Mouse (Mus musculus) embryonic facial prominence, embryonic 15.5 days (tissue): ENCODE data around the gene Pdlim4. TPM values are rescaled to one million over a fixed set of nuclear protein-coding genes. Genes with fewer than 3 reads are reported as not detected.

Experiments
- ATAC-seq: fragments of 200-750 bp; cut with Nextera tagmentation; 2 replicates; pipeline ENCODE4 v1.8.0; 2017; ENCODE audit warnings: low read depth, moderate TSS enrichment; ENCODE audit not compliant: insufficient number of reproducible peaks, low FRiP score, low TSS enrichment
- H3K27ac ChIP-seq: fragments of 300-500 bp; sonication (generic); replicated peaks from 2 replicates; pipeline ENCODE4 v1.5.1; 2015; ENCODE audit warnings: mild to moderate bottlenecking, inconsistent platforms
- H3K27me3 ChIP-seq: fragments of 300-500 bp; sonication (generic); 2 replicates; pipeline ENCODE4 v1.6.1; 2015; ENCODE audit warnings: inconsistent platforms
- H3K36me3 ChIP-seq: fragments of 300-500 bp; sonication (generic); 2 replicates; pipeline ENCODE4 v1.6.1; 2015; ENCODE audit warnings: mild to moderate bottlenecking, inconsistent platforms
- H3K4me1 ChIP-seq: fragments of 300-500 bp; sonication (generic); 2 replicates; pipeline ENCODE4 v1.6.1; 2015; ENCODE audit warnings: inconsistent platforms
- H3K4me2 ChIP-seq: fragments of 300-500 bp; sonication (generic); replicated peaks from 2 replicates; pipeline ENCODE4 v1.6.1; 2015; ENCODE audit warnings: mild to moderate bottlenecking, inconsistent platforms
- H3K4me3 ChIP-seq: fragments of 300-500 bp; sonication (generic); replicated peaks from 2 replicates; pipeline ENCODE4 v1.5.1; 2015; ENCODE audit warnings: mild to moderate bottlenecking, inconsistent platforms
- H3K9ac ChIP-seq: fragments of 300-500 bp; sonication (generic); 2 replicates; pipeline ENCODE4 v1.6.1; 2015; ENCODE audit warnings: inconsistent platforms
- H3K9me3 ChIP-seq: fragments of 300-500 bp; sonication (generic); replicated peaks from 2 replicates; pipeline ENCODE4 v1.6.1; 2016; ENCODE audit warnings: inconsistent platforms
- WGBS: fragments of 180-500 bp; shearing (Covaris S2); methylation state at CpG from one replicate; pipeline ENCODE4 v1.1.7; 2015; 5-methylcytosine and 5-hydroxymethylcytosine counted together
- polyA plus RNA-seq: library from polyadenylated mRNA; unstranded; fragments of >200 nt; fragmentation: Nextera tagmentation; extraction: Ambion mirVana; gene quantifications from 2 replicates; pipeline ENCODE4 v1.2.1, GENCODE M21; 2015

The Pdlim4 gene
- polyA plus RNA-seq, 1 experiment from 2014 or later, result 168 TPM

DNA sequence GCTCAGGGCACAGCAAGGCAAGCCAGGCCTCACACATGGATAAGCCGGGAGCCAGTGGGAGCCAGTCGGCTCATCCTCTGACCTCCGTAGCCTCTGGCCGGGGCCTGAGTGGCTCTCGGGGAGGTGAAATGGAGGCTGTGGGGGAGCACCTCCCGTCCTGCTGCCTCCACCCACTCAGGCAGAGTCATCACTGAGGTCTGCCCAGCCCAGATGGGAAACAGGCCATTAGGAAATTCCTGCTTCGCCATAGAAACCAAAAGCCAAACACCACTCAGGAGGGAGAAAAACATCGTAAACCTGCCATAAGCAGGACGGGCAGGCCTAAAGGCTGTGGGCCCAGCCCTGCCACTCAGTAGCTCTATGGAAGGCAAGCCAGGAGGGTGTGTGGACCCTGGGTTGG is 8.5 kb downstream of the Pdlim4 start:
- Histone ChIP-seq H3K36me3 (peaks cover 7% of the 10 kb centered on the region; the same call in 1 of the 2 replicates), H3K27ac (peak overlapping the region; percentile 74), H3K4me3 (no peak overlapping the region), H3K9ac (no peak overlapping the region), H3K4me1 (peaks cover 88% of the 10 kb centered on the region), H3K9me3 (no peaks in the 10 kb centered on the region), H3K4me2 (no peak overlapping the region), H3K27me3 (no peaks in the 10 kb centered on the region)
- ATAC-seq, result peak; percentile 31; the same call in 1 of the 2 replicates
- WGBS, result 18% methylated on average over 9 of the region's 9 CpGs

DNA sequence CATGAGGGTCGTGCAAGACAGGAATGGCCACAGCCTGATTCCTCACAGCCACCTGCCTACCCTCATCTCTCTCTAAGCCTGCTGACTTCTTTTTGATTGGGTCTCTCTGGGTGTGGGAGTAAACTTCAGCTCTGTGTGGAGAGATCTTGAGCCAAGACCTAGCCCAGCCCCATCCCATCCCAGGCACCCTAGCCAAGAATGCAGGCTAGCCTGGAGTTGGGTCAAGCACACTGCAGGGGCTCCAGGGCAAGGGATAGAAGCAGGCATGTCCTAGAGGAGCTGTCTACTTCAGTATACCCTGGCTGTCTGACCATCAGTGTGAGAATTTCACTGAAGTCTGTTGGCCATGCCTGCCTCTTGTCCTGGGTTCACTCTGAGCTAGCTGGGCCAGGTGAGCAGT is 9.3 kb downstream of the Pdlim4 start:
- H3K4me2 ChIP-seq, result no peak overlapping the region
- H3K9me3 ChIP-seq, result no peaks in the 10 kb centered on the region
- no peak overlapping the region for H3K4me3 ChIP-seq
- 0 out of 2 replicates have a peak, but pooled peaks have one; percentile 2 for ATAC-seq
- no peaks in the 10 kb centered on the region for H3K27me3 ChIP-seq
- 36% methylated on average over 1 of the region's 1 CpGs for WGBS
- H3K9ac ChIP-seq, result no peak overlapping the region
- peaks cover 82% of the 10 kb centered on the region for H3K4me1 ChIP-seq
- H3K36me3 ChIP-seq, result peaks cover 13% of the 10 kb centered on the region
- H3K27ac ChIP-seq, result peak overlapping the region; percentile 74

DNA sequence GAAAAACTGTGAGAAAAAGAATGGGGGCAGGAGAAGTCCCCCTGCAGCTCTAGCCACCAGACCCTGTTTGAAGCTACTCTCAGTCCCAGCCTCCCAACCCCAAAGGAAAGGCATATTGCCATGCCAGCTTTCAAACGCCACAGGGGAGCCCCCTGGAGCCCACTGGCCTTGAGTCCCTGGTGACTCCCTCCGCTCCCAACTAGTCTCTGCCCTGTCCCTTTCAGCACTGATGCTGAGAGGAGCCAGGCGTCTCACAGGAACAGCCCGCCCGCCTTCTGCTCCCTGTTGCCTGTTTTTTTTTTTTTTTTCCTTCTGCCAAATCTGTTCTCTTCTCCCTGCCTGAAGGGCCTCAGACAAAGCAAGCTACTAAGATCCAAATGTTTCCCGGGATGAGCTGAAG is 10.2 kb downstream of the Pdlim4 start:
- 22% methylated on average over 6 of the region's 6 CpGs for WGBS
- Histone ChIP-seq H3K4me2 (no peak overlapping the region), H3K27me3 (no peaks in the 10 kb centered on the region), H3K4me3 (no peak overlapping the region), H3K4me1 (peaks cover 74% of the 10 kb centered on the region), H3K9me3 (no peaks in the 10 kb centered on the region), H3K36me3 (peaks cover 14% of the 10 kb centered on the region), H3K9ac (no peak overlapping the region), H3K27ac (peak overlapping the region; percentile 74)
- no peak for ATAC-seq

DNA sequence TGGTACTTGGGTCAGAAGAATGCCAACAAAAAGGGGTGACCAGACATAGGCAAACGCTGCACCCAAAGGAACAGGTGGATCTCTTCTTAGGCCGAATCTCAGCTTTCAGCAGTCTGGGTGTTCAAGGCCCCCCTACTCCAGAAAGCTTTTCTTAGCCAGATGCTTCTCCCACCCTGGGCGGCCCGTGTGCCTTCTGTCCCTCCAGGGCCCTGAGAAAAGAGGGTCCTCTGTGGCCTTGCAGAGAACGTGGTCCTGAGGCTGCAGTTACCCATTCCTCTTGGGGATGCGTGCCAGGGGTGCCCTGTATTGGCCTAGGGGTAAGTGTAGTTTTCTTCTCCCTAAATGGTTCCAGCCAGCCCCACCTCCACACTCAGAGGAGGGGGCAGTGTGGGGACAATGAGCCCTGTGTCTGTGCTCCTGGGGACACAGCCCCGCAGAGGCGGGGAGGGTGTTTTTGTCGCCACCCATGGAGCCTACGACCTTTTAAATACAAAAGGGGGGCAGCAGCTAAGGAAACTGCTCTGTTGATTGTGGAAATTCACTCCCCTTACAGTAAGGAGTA is 10.7 kb downstream of the Pdlim4 start:
- no peak for ATAC-seq
- Histone ChIP-seq H3K9me3 (no peaks in the 10 kb centered on the region), H3K4me1 (peaks cover 69% of the 10 kb centered on the region), H3K27me3 (no peaks in the 10 kb centered on the region), H3K4me2 (0 out of 2 replicates have a peak overlapping the region, but pooled peaks have one; percentile 10), H3K27ac (peak overlapping the region; percentile 74), H3K9ac (no peak overlapping the region), H3K4me3 (no peak overlapping the region), H3K36me3 (peaks cover 19% of the 10 kb centered on the region)
- 27% methylated on average over 10 of the region's 10 CpGs for WGBS

DNA sequence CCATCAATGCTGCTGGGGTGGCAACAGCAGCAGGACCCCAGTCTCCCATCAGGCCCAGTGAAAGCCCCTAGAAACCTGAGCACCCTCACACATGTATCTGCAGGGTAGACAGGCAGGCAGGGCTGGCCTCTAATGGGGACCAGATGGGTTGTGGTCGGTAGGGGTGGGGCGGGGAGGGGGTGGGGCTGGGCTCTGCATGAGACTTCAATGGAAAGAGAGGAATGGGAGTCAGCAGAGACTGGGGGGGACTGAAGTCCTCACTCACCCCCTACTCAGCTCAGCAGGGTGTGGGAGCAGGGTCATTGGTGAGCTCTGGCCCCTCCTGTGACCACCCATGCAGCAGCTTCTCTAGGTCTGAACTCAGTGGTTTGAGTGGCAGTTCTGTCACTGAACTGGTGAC is 11.4 kb downstream of the Pdlim4 start:
- peaks cover 26% of the 10 kb centered on the region for H3K36me3 ChIP-seq
- ATAC-seq, result peak; percentile 64
- peak overlapping the region; percentile 10; the same call in 1 of the 2 replicates for H3K4me2 ChIP-seq
- H3K9ac ChIP-seq, result no peak overlapping the region
- no peaks in the 10 kb centered on the region for H3K9me3 ChIP-seq
- 28% methylated on average over 2 of the region's 2 CpGs for WGBS
- H3K27me3 ChIP-seq, result no peaks in the 10 kb centered on the region
- peaks cover 61% of the 10 kb centered on the region for H3K4me1 ChIP-seq
- H3K4me3 ChIP-seq, result no peak overlapping the region
- H3K27ac ChIP-seq, result peak overlapping the region; percentile 74

DNA sequence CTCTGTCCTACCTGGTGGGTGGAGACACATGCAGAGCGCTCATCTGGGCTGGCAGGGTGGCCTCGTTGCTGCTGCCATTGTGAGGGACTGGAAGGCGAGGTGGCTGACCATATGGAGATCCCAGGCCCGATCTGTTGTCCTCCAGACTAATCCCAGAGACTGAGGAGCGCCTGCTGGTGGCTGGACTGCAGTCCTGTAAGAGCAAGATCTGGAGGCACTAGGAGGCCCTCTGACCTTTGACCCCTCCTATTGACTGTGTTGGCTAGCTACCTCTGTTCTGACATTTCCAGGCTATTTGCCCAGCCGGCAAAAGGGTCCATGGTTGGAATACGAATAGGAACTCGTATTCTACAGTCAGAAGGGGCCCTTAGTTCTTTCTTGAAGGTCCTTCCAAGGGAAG is 12.7 kb downstream of the Pdlim4 start:
- no peaks in the 10 kb centered on the region for H3K9me3 ChIP-seq
- no peak for ATAC-seq
- H3K4me2 ChIP-seq, result no peak overlapping the region
- H3K4me1 ChIP-seq, result peaks cover 48% of the 10 kb centered on the region
- no peaks in the 10 kb centered on the region for H3K27me3 ChIP-seq
- no peak overlapping the region for H3K9ac ChIP-seq
- WGBS, result 52% methylated on average over 8 of the region's 8 CpGs
- H3K36me3 ChIP-seq, result peaks cover 39% of the 10 kb centered on the region
- H3K27ac ChIP-seq, result 0 out of 2 replicates have a peak overlapping the region, but pooled peaks have one; percentile 74
- no peak overlapping the region for H3K4me3 ChIP-seq

DNA sequence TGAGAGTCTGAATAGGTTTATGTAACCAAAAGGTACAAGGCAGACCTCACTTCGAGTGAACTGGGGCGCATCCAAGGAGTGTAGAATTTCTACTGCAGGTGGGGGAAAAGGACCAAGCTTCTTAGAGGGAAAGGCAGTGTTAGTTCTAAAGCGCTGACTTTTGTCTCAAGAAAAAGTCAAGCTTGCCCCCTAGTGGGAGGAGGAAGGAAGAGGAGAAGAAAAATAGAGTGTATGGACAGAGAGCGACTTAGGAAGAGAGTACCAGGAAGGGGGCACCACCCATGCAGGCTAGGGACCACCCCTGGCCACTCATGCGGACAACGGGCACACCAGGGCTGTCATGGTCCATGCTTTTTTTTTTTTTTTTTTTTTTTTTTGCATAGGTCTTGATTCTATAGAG is 14.6 kb downstream of the Pdlim4 start:
- peaks cover 30% of the 10 kb centered on the region for H3K4me1 ChIP-seq

DNA sequence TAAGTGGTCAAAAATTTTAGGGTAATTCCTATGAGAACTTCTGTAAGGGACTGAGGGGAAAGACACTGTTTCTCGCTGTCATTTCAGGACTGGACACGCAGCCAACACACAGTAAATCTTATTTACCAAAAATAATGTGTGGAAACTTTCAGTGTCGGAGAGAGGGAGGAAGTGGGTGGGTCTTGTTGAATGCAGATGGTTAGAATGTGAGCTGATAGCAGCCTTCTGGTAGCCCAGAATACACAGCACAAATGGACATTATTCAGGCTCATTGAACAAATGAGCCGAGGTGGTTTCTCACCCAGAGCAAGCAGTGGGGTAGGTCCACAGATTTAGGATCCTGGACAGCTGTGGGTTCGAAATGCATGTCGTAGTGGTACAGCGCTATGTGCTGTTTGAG is 15.7 kb downstream of the Pdlim4 start:
- Histone ChIP-seq H3K36me3 (peaks cover 39% of the 10 kb centered on the region), H3K4me3 (no peak overlapping the region), H3K9me3 (no peaks in the 10 kb centered on the region), H3K27ac (no peak overlapping the region), H3K9ac (no peak overlapping the region), H3K4me1 (peaks cover 18% of the 10 kb centered on the region), H3K27me3 (no peaks in the 10 kb centered on the region), H3K4me2 (no peak overlapping the region)
- whole genome bisulfite sequencing, result 85% methylated on average over 7 of the region's 7 CpGs
- no peak for ATAC-seq

More for the DNA sequence above, 14.6 kb downstream of the Pdlim4 start:
- no peak for ATAC-seq
- H3K9ac ChIP-seq, result no peak overlapping the region
- no peak overlapping the region for H3K4me2 ChIP-seq
- peaks cover 39% of the 10 kb centered on the region for H3K36me3 ChIP-seq
- no peaks in the 10 kb centered on the region for H3K9me3 ChIP-seq
- 18% methylated on average over 6 of the region's 6 CpGs for WGBS
- no peak overlapping the region for H3K27ac ChIP-seq
- H3K27me3 ChIP-seq, result no peaks in the 10 kb centered on the region
- H3K4me3 ChIP-seq, result no peak overlapping the region

DNA sequence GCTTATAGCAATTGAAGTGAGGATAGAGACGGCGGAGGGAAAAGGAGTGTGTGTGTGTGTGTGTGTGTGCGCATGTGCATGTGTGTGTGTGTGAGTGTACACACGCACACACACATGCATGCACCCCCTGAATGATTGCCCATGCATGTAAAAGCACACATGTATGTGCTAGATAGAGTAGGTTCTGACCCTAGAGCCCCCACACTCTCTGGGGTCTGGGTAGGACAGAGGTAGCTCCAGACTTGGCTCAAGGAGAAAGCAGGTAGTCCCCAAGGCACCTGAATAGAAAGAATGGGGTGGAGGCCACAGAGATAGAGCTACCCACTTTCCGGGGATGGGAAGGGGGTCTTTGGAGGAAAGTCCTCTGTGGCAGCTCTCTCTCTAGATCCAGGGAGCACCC is 16.7 kb downstream of the Pdlim4 start:
- Histone ChIP-seq H3K36me3 (peaks cover 39% of the 10 kb centered on the region), H3K9ac (no peak overlapping the region), H3K4me3 (no peak overlapping the region), H3K27ac (no peak overlapping the region), H3K27me3 (no peaks in the 10 kb centered on the region), H3K4me1 (peaks cover 8% of the 10 kb centered on the region), H3K4me2 (no peak overlapping the region), H3K9me3 (no peaks in the 10 kb centered on the region)
- 92% methylated on average over 5 of the region's 5 CpGs for WGBS
- ATAC-seq, result no peak

DNA sequence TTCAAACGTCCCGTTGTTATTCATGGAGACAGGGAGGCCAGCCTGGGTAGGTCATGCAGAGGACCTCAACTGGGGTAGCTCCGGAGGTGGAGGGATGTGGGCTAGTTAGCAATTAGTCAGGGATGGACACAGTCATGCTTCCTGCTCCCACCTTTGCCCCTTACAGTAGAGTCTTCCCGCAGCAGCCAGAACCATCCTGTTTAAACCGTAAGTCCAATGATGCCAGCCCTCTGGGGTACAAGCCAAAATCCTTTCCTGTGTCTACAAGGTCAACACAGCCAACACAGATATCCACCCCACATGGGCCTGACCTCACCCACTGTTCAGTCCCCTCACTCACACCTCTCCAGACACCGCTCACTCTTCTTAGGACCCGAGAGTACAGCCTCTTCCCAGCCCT is 17.7 kb downstream of the Pdlim4 start:
- WGBS, result 84% methylated on average over 7 of the region's 7 CpGs
- peaks cover 39% of the 10 kb centered on the region for H3K36me3 ChIP-seq

DNA sequence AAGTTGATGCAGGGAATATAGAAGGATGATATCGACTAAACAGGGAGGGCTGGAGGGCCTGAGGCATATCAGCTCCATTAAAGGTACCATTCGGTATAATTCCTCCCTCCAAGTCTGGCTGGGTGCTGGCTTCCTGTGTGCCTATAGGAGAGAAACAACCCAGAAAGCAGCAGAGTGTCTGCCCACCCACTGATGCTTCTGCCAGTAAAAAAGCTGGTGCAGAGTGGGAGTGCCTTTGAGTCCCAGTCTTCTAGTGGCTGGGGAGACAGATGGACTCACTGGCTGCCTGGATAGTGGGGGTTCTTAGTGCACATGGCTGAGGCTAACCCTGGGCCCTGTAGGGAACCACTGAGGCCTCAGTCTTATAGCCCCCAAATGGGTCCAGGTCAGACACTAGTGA is 18.6 kb downstream of the Pdlim4 start:
- WGBS, result 40% methylated on average over 2 of the region's 2 CpGs
- no peak for ATAC-seq
- Histone ChIP-seq H3K9ac (no peak overlapping the region), H3K27me3 (no peaks in the 10 kb centered on the region), H3K4me1 (no peaks in the 10 kb centered on the region), H3K27ac (no peak overlapping the region), H3K4me3 (no peak overlapping the region), H3K36me3 (peaks cover 31% of the 10 kb centered on the region), H3K4me2 (no peak overlapping the region), H3K9me3 (no peaks in the 10 kb centered on the region)

More for the DNA sequence above, 17.7 kb downstream of the Pdlim4 start:
- ATAC-seq, result no peak
- H3K27ac ChIP-seq, result no peak overlapping the region
- no peak overlapping the region for H3K9ac ChIP-seq
- H3K27me3 ChIP-seq, result no peaks in the 10 kb centered on the region
- H3K4me3 ChIP-seq, result no peak overlapping the region
- no peak overlapping the region for H3K4me2 ChIP-seq
- H3K9me3 ChIP-seq, result no peaks in the 10 kb centered on the region
- no peaks in the 10 kb centered on the region for H3K4me1 ChIP-seq

DNA sequence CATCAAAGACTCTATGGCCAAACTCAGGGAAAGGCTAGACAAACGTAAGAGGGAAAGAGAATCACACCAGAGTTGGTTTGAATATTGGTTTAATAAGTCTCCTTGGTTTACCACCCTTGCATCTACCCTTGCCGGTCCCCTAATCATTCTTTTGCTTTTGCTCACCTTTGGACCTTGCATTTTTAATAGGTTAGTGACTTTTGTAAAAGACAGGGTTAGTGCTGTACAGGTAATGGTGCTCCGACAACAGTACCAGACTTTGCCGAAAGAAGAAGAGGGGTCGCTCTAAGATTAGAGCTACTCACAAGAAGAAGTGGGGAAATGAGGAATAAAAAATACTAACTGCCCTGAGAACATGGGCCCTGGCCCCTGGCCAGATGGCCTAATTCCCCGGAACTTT is 28.1 kb downstream of the Pdlim4 start:
- H3K4me2 ChIP-seq, result no peak overlapping the region
- WGBS, result 89% methylated on average over 6 of the region's 6 CpGs
- no peaks in the 10 kb centered on the region for H3K27me3 ChIP-seq
- H3K9me3 ChIP-seq, result no peaks in the 10 kb centered on the region
- ATAC-seq, result no peak
- no peak overlapping the region for H3K27ac ChIP-seq
- H3K36me3 ChIP-seq, result no peaks in the 10 kb centered on the region
- H3K4me3 ChIP-seq, result no peak overlapping the region
- H3K9ac ChIP-seq, result no peak overlapping the region
- H3K4me1 ChIP-seq, result no peaks in the 10 kb centered on the region
